Mouse (Mus musculus) liver, adult 2 months (tissue): Measurements from ENCODE around the gene Khdc3.

Experiments
- CTCF ChIP-seq: fragments of 200-500 bp; IDR thresholded peaks from 2 replicates; pipeline ENCODE4 v1.5.1; 2011; ENCODE audit warnings: low read depth, low read length, control low read depth
- POLR2A ChIP-seq: fragments of 200-500 bp; IDR thresholded peaks from 2 replicates; pipeline ENCODE4 v1.6.1; 2011; ENCODE audit warnings: low read length, control low read depth; ENCODE audit not compliant: insufficient read depth; ENCODE audit errors: extremely low read depth

DNA sequence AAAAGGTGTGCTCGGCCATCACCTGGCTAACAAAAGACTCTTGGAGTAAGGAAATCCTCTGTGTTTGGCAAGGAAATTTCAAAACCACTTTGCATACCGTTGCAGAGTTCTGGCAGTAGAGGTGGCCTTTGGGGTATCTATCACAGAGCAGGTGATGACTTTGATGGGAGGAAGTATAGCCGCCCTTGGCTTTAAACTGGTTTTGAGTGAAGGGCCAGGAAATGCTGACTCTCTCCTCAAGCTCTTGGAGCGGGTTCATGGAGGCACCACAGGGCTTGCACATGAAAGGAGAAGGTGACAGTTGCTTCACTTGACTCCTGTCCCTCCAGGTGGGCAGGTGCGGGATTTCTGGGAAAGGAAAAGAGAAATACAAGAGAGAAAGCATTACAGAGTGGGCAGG is 14.1 kb upstream of the Khdc3 start:
- TF ChIP-seq CTCF (no peak), POLR2A (no peak)
